Mouse (Mus musculus) cortical plate, adult 2 months (tissue): Measurements from ENCODE around the gene Smim24.

Experiments
- CTCF ChIP-seq: fragments of 200-500 bp; IDR thresholded peaks from 2 replicates; pipeline ENCODE4 v1.5.1; 2011; ENCODE audit warnings: mild to moderate bottlenecking, control low read depth, low read length; ENCODE audit not compliant: insufficient read depth; ENCODE audit errors: extremely low read depth
- POLR2A ChIP-seq: fragments of 200-500 bp; IDR thresholded peaks from 2 replicates; pipeline ENCODE4 v1.6.1; 2011; ENCODE audit warnings: mild to moderate bottlenecking, low read length, control low read depth; ENCODE audit not compliant: insufficient read depth; ENCODE audit errors: extremely low read depth

- TF ChIP-seq POLR2A (no peak), CTCF (no peak)
These were observed 13.7 kb upstream of the Smim24 start for GRCm38 (mm10) chr10:81379183-81379553.
